Mouse (Mus musculus): Measurements from ENCODE around the gene Hivep3. TPM values are rescaled to one million over a fixed set of nuclear protein-coding genes. Genes with fewer than 3 reads are reported as not detected.

Gene Hivep3
- polyA plus RNA-seq, 1 experiment from 2014 or later, result 13.8 TPM

- H3K27ac ChIP-seq (ENCODE audit: low read depth, low read length), result no peak within 1 kb of the TSS
- no peaks in the 10 kb centered on the region for H3K36me3 ChIP-seq (ENCODE audit: control insufficient read depth, insufficient read depth, low read length)
- no peaks in the 10 kb centered on the region for H3K9me3 ChIP-seq (replicated peaks; ENCODE audit: control insufficient read depth, low read length)
- 0 out of 2 replicates have a peak within 1 kb of the TSS, but pooled peaks have one; percentile 8 for H3K9ac ChIP-seq (ENCODE audit: low read length)
- peak; percentile 49; the same call in 1 of the 2 replicates for ATAC-seq
- 37% methylated on average over 29 of the region's 29 CpGs for WGBS
- H3K27me3 ChIP-seq (replicated peaks; ENCODE audit: control insufficient read depth, insufficient read depth, low read length), result no peaks in the 10 kb centered on the region
- peak; percentile 52 for DNase-seq (ENCODE audit: low spot score)
- H3K4me2 ChIP-seq (ENCODE audit: low read length), result no peak within 1 kb of the TSS
- H3K4me3 ChIP-seq (ENCODE audit: low read depth, low read length), result no peak within 1 kb of the TSS
- H3K4me1 ChIP-seq (ENCODE audit: control insufficient read depth, insufficient read depth, low read length), result peaks cover 21% of the 10 kb centered on the region
These were observed 427.8 kb downstream of the Hivep3 start, which contains the start of gene Edn2 for GRCm38 (mm10) chr4:120161166-120161949. Gene Edn2, plus strand, starts transcription at chr4:120161206.

DNA sequence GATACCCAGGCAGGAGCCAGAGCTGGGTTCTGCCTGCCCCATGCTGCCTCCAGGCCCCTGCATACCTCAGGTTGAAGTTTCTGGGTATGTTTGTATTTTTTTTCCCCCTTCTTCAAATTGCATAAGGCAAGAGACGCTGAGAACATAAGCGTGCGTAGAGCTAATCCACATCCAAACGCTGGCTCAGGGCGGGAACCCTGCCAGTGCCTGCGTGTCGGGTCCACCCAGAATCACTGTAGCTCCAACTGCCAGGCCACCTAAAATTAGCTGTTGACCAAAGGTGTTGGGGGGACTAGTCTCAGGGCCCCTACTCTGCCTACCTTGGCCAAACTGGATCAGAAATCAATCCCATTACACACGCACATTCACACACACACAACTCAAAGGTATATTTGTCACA lies 429.0 kb downstream of the Hivep3 start:
- no peak for DNase-seq (ENCODE audit: low spot score)
- Histone ChIP-seq H3K4me2 (ENCODE audit: low read length) (no peak overlapping the region), H3K27me3 (replicated peaks; ENCODE audit: control insufficient read depth, insufficient read depth, low read length) (no peaks in the 10 kb centered on the region), H3K9me3 (replicated peaks; ENCODE audit: control insufficient read depth, low read length) (no peaks in the 10 kb centered on the region), H3K4me1 (ENCODE audit: control insufficient read depth, insufficient read depth, low read length) (peaks cover 21% of the 10 kb centered on the region), H3K9ac (ENCODE audit: low read length) (no peak overlapping the region), H3K4me3 (ENCODE audit: low read depth, low read length) (no peak overlapping the region), H3K27ac (ENCODE audit: low read depth, low read length) (no peak overlapping the region), H3K36me3 (ENCODE audit: control insufficient read depth, insufficient read depth, low read length) (no peaks in the 10 kb centered on the region)
- no peak for ATAC-seq
- 83% methylated on average over 8 of the region's 8 CpGs for WGBS

DNA sequence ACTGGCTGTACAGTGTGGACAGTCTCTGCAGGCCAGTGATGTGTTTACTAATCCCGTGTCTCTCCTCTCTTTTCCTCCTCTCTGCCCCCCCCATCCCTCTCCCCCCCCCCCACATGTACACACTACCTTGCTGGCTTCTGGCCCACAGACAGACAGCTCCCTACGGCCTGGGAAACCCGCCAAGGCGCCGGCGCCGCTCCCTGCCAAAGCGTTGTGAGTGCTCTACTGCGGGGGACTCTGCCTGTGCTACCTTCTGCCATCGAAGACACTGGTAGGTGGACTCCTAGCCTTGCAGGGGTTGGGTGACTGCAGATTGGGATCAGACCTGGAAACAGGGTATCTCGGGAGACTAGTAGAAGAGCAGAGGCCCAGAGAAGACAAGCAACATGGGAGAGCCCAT lies 429.7 kb downstream of the Hivep3 start:
- Histone ChIP-seq H3K4me1 (ENCODE audit: control insufficient read depth, insufficient read depth, low read length) (peaks cover 21% of the 10 kb centered on the region), H3K27ac (ENCODE audit: low read depth, low read length) (no peak overlapping the region), H3K27me3 (replicated peaks; ENCODE audit: control insufficient read depth, insufficient read depth, low read length) (no peaks in the 10 kb centered on the region), H3K9ac (ENCODE audit: low read length) (no peak overlapping the region), H3K9me3 (replicated peaks; ENCODE audit: control insufficient read depth, low read length) (no peaks in the 10 kb centered on the region), H3K4me2 (ENCODE audit: low read length) (no peak overlapping the region), H3K36me3 (ENCODE audit: control insufficient read depth, insufficient read depth, low read length) (no peaks in the 10 kb centered on the region), H3K4me3 (ENCODE audit: low read depth, low read length) (no peak overlapping the region)
- peak; percentile 80 for DNase-seq (ENCODE audit: low spot score)
- WGBS, result 43% methylated on average over 11 of the region's 11 CpGs
- peak; percentile 73 for ATAC-seq

DNA sequence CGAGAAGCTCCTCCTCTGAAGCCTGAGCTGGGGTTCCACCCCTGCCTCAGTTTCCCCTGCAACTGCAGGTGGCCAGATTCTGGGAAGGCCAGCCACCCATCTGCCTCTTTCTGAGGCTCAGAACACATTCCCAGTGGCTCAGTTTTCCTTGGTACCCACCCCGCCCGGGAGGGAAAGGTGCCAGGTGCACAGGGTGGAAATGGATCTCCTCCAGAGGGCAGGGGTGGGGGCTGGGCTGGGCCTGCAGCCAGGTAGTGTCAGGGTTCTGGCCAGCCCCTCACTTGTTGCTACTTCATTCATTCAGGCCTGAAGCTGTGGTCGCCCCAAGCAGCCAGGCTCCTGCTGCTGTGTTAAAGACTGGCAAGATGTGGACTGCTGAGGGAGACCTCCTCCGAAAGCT lies 430.7 kb downstream of the Hivep3 start:
- ATAC-seq (no peak), DNase-seq (ENCODE audit: low spot score) (no peak)
- no peak overlapping the region for H3K4me3 ChIP-seq (ENCODE audit: low read depth, low read length)
- peaks cover 21% of the 10 kb centered on the region for H3K4me1 ChIP-seq (ENCODE audit: control insufficient read depth, insufficient read depth, low read length)
- H3K9me3 ChIP-seq (replicated peaks; ENCODE audit: control insufficient read depth, low read length), result no peaks in the 10 kb centered on the region
- whole genome bisulfite sequencing, result 72% methylated on average over 5 of the region's 5 CpGs
- no peaks in the 10 kb centered on the region for H3K27me3 ChIP-seq (replicated peaks; ENCODE audit: control insufficient read depth, insufficient read depth, low read length)
- no peaks in the 10 kb centered on the region for H3K36me3 ChIP-seq (ENCODE audit: control insufficient read depth, insufficient read depth, low read length)
- H3K27ac ChIP-seq (ENCODE audit: low read depth, low read length), result no peak overlapping the region
- H3K9ac ChIP-seq (ENCODE audit: low read length), result no peak overlapping the region
- H3K4me2 ChIP-seq (ENCODE audit: low read length), result no peak overlapping the region

DNA sequence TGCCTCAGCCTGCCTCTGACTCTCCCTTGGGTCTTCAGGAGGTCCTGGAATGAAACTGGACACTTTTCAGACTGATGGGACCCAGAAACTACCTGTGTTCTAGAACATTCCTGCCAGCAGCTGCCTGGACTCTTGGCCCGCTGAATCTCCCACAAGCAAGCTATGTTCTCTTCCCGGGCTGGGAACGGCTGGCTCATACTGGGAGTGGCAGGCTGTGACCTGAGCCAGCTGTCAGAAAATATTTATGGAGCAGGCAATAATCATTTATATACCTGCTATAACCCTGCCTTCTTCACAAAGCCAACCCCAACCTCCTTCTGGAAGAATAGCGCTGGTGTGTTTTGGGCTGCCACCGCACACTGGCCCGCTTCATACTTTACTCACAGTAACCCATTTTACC lies 434.2 kb downstream of the Hivep3 start:
- Histone ChIP-seq H3K27me3 (replicated peaks; ENCODE audit: control insufficient read depth, insufficient read depth, low read length) (no peaks in the 10 kb centered on the region), H3K27ac (ENCODE audit: low read depth, low read length) (no peak overlapping the region), H3K4me3 (ENCODE audit: low read depth, low read length) (no peak overlapping the region), H3K36me3 (ENCODE audit: control insufficient read depth, insufficient read depth, low read length) (no peaks in the 10 kb centered on the region), H3K9ac (ENCODE audit: low read length) (no peak overlapping the region), H3K4me1 (ENCODE audit: control insufficient read depth, insufficient read depth, low read length) (peaks cover 24% of the 10 kb centered on the region), H3K4me2 (ENCODE audit: low read length) (no peak overlapping the region), H3K9me3 (replicated peaks; ENCODE audit: control insufficient read depth, low read length) (no peaks in the 10 kb centered on the region)
- DNase-seq (ENCODE audit: low spot score) (no peak), ATAC-seq (no peak)
- WGBS, result 96% methylated on average over 6 of the region's 6 CpGs

DNA sequence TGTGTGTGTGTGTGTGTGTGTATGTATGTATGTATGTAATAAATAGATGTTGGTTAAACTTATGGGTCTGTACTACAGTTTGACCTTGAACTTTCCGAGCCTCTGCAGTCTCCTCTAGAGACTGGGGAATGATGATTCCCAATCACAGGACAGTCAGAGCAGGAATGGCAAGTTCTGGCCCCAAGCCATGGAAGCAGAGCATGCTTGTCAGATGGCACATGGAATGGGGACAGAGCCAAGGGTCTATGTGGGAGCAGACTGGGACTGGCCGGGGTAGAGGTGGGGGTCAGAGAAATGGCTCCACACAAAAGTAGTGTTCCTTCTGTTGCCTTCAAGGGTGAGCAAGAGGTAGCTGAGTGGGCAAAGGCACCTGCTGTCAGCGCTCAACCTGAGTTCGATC lies 434.8 kb downstream of the Hivep3 start:
- Histone ChIP-seq H3K4me1 (ENCODE audit: control insufficient read depth, insufficient read depth, low read length) (peaks cover 19% of the 10 kb centered on the region), H3K27me3 (replicated peaks; ENCODE audit: control insufficient read depth, insufficient read depth, low read length) (no peaks in the 10 kb centered on the region), H3K4me2 (ENCODE audit: low read length) (no peak overlapping the region), H3K36me3 (ENCODE audit: control insufficient read depth, insufficient read depth, low read length) (no peaks in the 10 kb centered on the region), H3K27ac (ENCODE audit: low read depth, low read length) (no peak overlapping the region), H3K9ac (ENCODE audit: low read length) (no peak overlapping the region), H3K9me3 (replicated peaks; ENCODE audit: control insufficient read depth, low read length) (no peaks in the 10 kb centered on the region), H3K4me3 (ENCODE audit: low read depth, low read length) (no peak overlapping the region)
- 91% methylated on average over 4 of the region's 4 CpGs for WGBS
- DNase-seq (ENCODE audit: low spot score) (no peak), ATAC-seq (no peak)

GRCm38 (mm10) chr4:120170387-120170936 lies 436.9 kb downstream of the Hivep3 start:
- H3K9me3 ChIP-seq (replicated peaks; ENCODE audit: control insufficient read depth, low read length), result no peaks in the 10 kb centered on the region
- DNase-seq (ENCODE audit: low spot score) (no peak), ATAC-seq (no peak)
- WGBS, result 68% methylated on average over 9 of the region's 9 CpGs
- no peak overlapping the region for H3K9ac ChIP-seq (ENCODE audit: low read length)
- no peak overlapping the region for H3K4me2 ChIP-seq (ENCODE audit: low read length)
- H3K4me3 ChIP-seq (ENCODE audit: low read depth, low read length), result no peak overlapping the region
- H3K27me3 ChIP-seq (replicated peaks; ENCODE audit: control insufficient read depth, insufficient read depth, low read length), result no peaks in the 10 kb centered on the region
- no peak overlapping the region for H3K27ac ChIP-seq (ENCODE audit: low read depth, low read length)
- peaks cover 14% of the 10 kb centered on the region for H3K4me1 ChIP-seq (ENCODE audit: control insufficient read depth, insufficient read depth, low read length)
- H3K36me3 ChIP-seq (ENCODE audit: control insufficient read depth, insufficient read depth, low read length), result no peaks in the 10 kb centered on the region

GRCm38 (mm10) chr4:120172050-120172684 lies 438.6 kb downstream of the Hivep3 start:
- WGBS, result 6% methylated on average over 7 of the region's 7 CpGs
- Histone ChIP-seq H3K4me2 (ENCODE audit: low read length) (no peak overlapping the region), H3K27me3 (replicated peaks; ENCODE audit: control insufficient read depth, insufficient read depth, low read length) (no peaks in the 10 kb centered on the region), H3K9me3 (replicated peaks; ENCODE audit: control insufficient read depth, low read length) (no peaks in the 10 kb centered on the region), H3K4me1 (ENCODE audit: control insufficient read depth, insufficient read depth, low read length) (peaks cover 14% of the 10 kb centered on the region), H3K9ac (ENCODE audit: low read length) (no peak overlapping the region), H3K4me3 (ENCODE audit: low read depth, low read length) (no peak overlapping the region), H3K36me3 (ENCODE audit: control insufficient read depth, insufficient read depth, low read length) (no peaks in the 10 kb centered on the region), H3K27ac (ENCODE audit: low read depth, low read length) (peak overlapping the region; percentile 39)
- peak; percentile 94 for DNase-seq (ENCODE audit: low spot score)
- peak; percentile 98 for ATAC-seq

- Histone ChIP-seq H3K4me3 (ENCODE audit: low read depth, low read length) (no peak overlapping the region), H3K9ac (ENCODE audit: low read length) (no peak overlapping the region), H3K9me3 (replicated peaks; ENCODE audit: control insufficient read depth, low read length) (no peaks in the 10 kb centered on the region), H3K27me3 (replicated peaks; ENCODE audit: control insufficient read depth, insufficient read depth, low read length) (no peaks in the 10 kb centered on the region), H3K4me2 (ENCODE audit: low read length) (no peak overlapping the region), H3K4me1 (ENCODE audit: control insufficient read depth, insufficient read depth, low read length) (peaks cover 8% of the 10 kb centered on the region), H3K27ac (ENCODE audit: low read depth, low read length) (no peak overlapping the region), H3K36me3 (ENCODE audit: control insufficient read depth, insufficient read depth, low read length) (no peaks in the 10 kb centered on the region)
- WGBS, result 88% methylated on average over 4 of the region's 4 CpGs
- ATAC-seq, result no peak
- no peak for DNase-seq (ENCODE audit: low spot score)
These were observed 445.5 kb downstream of the Hivep3 start for GRCm38 (mm10) chr4:120179123-120179522.

Measured in forebrain, embryonic 14.5 days (tissue).